Mouse (Mus musculus): ENCODE results near the gene Ercc8. TPM values are rescaled to one million over a fixed set of nuclear protein-coding genes. Genes with fewer than 3 reads are reported as not detected.

Ercc8 gene
- polyA plus RNA-seq, 1 experiment, result 1.1 TPM

- no peak for TF ChIP-seq GATA1 (IDR thresholded peaks at IDR 0.05; ENCODE audit: low read length)
Observed at GRCm38 (mm10) chr13:108135617-108136016, 22.9 kb upstream of the Ercc8 start.

DNA sequence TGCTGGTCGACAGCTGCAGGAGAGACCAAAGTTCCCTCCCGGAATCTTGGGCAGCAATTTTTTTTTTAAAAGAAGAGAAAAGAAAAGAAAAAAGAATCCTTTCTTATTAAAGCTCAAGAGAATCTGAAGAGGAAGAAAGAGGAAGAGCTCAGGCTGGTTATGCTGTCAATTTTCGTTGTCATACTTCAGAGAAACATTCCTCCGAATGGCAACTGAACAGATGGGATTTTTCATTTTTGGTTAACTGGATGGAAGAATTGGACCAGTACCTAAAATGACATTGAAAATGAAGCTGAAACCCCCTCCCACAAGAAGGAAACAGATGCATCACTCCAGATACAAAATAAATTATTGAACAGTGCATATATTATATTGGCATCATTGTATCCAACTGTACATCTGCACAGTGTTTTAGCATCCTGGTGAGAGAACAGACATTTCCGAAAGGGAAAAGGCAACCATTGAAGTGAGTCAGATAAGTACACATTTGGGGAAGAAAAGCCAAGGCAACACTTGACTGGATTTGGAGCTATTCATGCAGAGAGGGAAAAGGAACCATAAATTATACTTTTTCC lies 20.0 kb upstream of the Ercc8 start:
- TF ChIP-seq GATA1 (IDR thresholded peaks at IDR 0.05; ENCODE audit: low read length), result no peak

DNA sequence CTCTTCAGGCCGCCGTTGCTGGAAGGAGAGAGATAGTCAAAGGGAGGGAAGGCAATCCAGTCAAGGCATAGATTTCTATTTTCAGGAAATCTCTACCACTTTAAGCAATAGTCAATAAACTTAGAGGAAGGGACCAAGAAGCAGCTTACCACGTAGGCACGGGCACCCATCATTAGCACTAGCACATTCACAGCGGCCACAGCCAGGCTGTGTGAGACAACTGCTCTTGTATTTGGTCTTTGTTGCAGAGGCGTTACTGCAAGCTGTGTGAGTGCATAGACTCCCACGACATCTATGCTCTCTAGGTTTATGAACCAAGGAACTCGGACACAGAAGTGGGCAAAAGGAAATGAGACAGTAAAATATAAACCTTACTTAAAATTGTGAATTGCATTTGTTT lies 14.4 kb upstream of the Ercc8 start:
- no peak for TF ChIP-seq GATA1 (IDR thresholded peaks at IDR 0.05; ENCODE audit: low read length)

- TF ChIP-seq GATA1 (IDR thresholded peaks at IDR 0.05; ENCODE audit: low read length), result no peak
Observed at GRCm38 (mm10) chr13:108151782-108152181, 6.7 kb upstream of the Ercc8 start.

- TF ChIP-seq GATA1 (IDR thresholded peaks at IDR 0.05; ENCODE audit: low read length), result no peak
Observed at GRCm38 (mm10) chr13:108152650-108153372, 5.7 kb upstream of the Ercc8 start.

DNA sequence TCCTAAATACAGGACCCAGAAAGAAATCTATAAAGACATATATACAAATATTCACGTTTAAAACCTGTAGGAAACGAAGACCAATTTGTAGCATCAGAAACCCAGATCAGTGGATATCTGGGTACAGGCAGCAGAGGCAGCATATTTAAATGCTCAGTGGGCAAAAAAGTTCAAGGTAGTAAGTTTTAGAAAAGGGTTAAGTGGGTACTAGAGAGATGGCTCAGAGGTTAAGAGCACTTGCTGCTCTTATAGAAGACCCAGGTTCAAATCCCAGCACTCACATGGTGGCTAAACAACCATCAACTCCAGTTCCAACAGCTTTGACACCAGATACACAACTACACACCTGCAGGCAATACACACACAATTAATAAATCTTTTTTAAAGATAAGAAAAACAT lies 1.4 kb upstream of the Ercc8 start:
- TF ChIP-seq GATA1 (IDR thresholded peaks at IDR 0.05; ENCODE audit: low read length), result no peak

DNA sequence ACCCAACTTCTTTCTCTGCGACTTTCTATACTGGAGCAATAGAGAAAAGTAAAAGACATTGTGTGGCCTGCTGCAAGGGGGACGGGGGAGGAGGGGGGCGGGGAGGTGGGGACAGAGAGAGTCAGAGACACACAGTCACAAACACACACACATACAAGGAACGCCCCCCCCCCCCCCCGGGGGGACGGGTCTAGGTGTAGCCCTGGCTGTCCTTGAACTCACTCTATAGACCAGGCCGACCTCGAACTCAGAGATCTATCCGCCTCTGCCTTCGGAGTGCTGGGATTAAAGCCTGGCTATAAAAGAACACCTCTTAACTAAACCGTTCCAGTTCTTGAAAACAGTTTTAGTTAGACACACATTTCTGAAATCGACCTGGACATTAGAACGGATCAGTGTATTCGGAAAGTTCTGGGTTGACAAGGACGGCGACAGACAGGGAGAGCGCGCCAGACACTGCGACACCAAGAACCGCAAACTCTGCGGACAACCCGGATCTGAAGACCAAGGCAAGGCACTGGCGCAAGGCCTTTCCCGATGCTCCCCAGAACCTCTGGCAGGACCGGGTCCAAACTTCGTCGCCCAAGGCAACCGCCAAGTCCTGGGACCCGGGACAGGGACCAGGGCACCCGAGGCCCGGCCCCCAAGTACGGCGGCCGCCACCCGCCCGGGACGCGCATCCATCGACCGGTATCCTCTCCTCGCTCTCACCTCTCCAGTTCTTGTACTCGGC lies 633 bp upstream of the Ercc8 start:
- TF ChIP-seq GATA1 (IDR thresholded peaks at IDR 0.05; ENCODE audit: low read length), result no peak

DNA sequence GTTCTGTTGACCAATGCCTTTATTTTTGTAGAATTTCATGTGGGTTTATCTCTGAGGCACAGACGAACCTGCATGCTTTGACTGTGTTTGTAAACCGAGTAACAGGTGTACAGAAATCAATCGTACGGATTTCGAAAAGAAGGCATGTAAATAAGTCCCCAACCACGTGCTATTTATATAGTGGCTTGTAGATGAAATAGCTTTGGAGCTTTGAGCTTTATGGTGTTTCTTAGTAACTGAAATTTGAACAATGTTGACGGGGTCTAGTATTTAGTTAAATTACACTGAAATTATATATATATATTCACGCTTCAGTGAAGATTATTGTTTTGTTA lies 677 bp downstream of the Ercc8 start:
- TF ChIP-seq GATA1 (IDR thresholded peaks at IDR 0.05; ENCODE audit: low read length), result no peak

GRCm38 (mm10) chr13:108159963-108160362 lies 1.4 kb downstream of the Ercc8 start:
- TF ChIP-seq GATA1 (IDR thresholded peaks at IDR 0.05; ENCODE audit: low read length), result no peak

GRCm38 (mm10) chr13:108163912-108164311 lies 5.4 kb downstream of the Ercc8 start:
- TF ChIP-seq GATA1 (IDR thresholded peaks at IDR 0.05; ENCODE audit: low read length), result no peak

- TF ChIP-seq GATA1 (IDR thresholded peaks at IDR 0.05; ENCODE audit: low read length), result no peak
Observed at GRCm38 (mm10) chr13:108164621-108165020, 6.1 kb downstream of the Ercc8 start.

GRCm38 (mm10) chr13:108170002-108170401 lies 11.5 kb downstream of the Ercc8 start:
- no peak for TF ChIP-seq GATA1 (IDR thresholded peaks at IDR 0.05; ENCODE audit: low read length)

DNA sequence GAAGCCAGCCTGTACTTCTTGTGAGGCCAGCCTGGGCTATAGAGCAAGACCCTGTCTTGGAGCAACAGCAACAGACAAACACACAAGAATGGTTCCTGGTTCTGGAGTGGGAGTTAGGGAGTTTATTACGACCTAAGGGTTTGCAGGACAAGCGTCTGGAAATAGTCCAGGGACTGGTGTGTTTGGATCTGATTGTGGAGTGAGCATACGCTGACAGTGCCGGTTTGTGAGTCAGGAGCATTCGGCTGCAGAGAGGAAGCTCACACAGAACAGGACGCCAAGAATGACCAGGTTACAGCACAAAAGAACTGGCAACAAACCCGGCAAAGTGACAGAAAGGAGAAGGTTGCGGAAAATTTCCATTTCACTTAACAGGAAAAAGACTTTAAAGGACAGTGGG lies 12.0 kb downstream of the Ercc8 start:
- TF ChIP-seq GATA1 (IDR thresholded peaks at IDR 0.05; ENCODE audit: low read length), result no peak

DNA sequence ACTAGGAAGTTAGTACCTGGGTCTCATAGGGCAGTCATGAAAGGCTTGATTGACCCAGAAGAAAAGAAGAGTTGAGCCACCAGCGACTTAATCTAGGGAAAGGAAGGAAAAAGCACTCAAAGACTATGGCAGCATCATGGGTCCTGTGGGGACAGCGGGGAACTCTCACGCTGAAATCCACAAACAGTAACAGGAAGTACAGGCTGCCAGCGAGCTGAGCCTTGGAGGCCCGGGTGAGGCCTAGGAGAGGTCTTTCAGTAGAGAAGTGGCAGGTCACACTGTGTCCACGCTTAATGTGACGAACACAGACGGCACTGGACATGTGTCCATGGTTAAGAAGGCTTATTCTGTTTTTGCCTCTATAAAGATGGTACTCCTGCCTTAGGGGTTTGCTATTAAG lies 21.1 kb downstream of the Ercc8 start:
- no peak for TF ChIP-seq GATA1 (IDR thresholded peaks at IDR 0.05; ENCODE audit: low read length)

DNA sequence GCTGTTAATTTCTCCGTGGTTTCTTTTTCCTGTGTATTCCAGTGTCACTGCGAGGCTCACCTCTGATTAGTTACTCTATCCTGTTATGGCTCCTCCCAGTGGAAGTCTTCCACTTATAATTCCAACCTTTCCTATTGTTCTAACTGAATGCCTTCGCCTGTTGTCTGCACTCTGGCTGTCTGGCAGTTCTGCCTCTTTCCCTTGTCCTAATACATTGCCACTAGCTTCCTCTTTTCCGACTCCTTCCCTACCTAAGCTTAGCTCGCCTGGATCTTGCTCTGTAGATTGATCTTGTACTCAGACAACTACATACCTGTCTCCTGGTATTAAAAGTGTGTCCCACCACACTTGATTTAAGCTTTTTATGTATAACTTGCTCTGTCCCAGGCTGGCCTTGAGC lies 22.3 kb downstream of the Ercc8 start:
- no peak for TF ChIP-seq GATA1 (IDR thresholded peaks at IDR 0.05; ENCODE audit: low read length)

GRCm38 (mm10) chr13:108184743-108185255 lies 26.3 kb downstream of the Ercc8 start:
- no peak for TF ChIP-seq GATA1 (IDR thresholded peaks at IDR 0.05; ENCODE audit: low read length)

- TF ChIP-seq GATA1 (IDR thresholded peaks at IDR 0.05; ENCODE audit: low read length), result no peak
Observed at GRCm38 (mm10) chr13:108185530-108185929, 27.0 kb downstream of the Ercc8 start.

All from G1E-ER4 (cell line).